Mouse (Mus musculus) thymus, postnatal 25 days (tissue): ENCODE data around the gene Entpd2.
"Not testable (repeated sequence)": the region's sequence is repeated elsewhere in the genome, so short reads cannot be mapped to it uniquely, and the experiment has no call there.

ENCODE experiments used
- DNase-seq: peaks from one replicate; pipeline ENCODE4 v3.0.0; 2022

The Entpd2 gene

DNA sequence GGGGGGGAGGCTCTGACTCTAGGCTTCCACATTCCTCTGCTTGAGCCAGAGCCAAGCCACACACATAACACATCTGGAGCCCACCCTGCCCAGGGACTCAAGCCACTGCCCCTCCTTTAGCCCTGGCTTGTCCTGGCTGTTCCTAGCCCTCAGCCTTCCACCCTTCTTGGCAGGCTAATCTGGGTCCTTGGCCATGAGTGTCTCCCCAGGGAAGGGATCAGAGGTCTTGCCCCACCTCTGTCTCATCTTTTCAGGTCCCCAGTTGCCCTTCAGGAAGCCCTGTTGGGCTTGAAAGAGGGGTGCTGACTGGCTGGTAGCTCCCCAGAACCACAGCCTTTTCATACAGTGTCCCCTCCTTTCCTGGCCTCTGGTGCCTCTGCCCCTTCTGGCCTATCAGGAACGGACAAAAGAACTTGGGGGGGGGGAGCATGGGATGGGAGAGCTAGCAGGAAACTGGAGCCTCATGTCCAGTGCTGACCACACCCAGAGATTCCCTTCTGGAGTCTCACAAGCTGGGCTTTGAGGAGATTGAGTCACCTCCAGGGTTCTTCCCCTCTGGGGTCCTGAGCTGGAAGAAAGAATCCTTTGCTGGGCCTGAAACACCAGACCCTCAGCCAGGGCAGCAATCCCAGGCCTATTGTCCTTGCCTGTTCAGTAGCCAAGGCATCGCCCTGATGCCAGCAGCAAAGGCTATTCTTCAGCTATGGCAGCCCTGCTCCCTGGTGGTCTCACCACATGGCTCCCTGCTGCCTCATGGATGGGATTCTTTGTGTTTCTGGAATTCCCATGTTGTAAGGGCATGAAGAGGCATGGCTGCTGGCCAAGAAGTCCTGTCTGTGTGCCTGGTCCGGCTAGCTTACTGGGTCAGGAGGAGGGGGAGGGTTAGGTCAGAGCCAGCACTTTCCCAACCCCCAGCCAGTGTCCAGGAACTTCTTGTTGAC, 1.1 kb upstream of the Entpd2 start:
- DNase-seq, result no peak

GRCm38 (mm10) chr2:25396597-25396983, 916 bp downstream of the Entpd2 start:
- DNase-seq, result no peak

GRCm38 (mm10) chr2:25397010-25397409, 1.3 kb downstream of the Entpd2 start:
- DNase-seq, result no peak

DNA sequence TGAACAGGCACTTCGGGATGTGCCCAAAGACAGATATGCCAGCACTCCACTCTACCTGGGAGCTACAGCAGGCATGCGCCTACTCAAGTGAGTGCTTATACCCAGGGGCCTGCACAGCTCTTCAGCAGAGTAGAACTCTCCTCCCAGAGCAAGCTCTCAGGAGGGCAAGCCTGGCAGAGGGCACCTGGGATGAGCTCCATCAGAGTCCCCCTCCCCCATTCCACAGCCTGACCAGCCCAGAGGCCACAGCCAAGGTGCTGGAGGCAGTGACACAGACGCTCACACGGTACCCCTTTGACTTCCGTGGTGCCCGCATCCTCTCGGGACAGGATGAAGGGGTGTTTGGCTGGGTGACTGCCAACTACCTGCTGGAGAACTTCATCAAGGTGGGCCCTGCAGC, 2.4 kb downstream of the Entpd2 start:
- no peak for DNase-seq

DNA sequence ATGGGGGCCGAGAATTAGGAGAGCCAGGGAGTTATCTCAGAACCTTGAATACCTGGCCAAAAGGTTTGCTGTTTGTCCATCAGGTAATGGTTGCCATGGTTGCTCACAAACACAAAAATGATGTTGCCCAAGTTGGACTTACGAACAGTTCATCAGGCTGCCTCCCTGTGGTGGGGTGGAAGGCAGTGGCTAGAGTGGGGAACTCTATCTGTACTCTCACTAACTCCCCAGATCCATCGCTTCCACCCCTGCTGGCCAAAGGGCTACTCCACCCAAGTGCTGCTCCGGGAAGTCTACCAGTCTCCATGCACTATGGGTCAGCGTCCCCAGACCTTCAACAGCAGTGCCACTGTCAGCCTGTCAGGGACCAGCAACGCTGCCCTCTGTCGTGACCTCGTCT, 3.4 kb downstream of the Entpd2 start, which contains the start of gene Npdc1:
Npdc1 (plus strand) TSS at position 301 of the 400 bp plus-strand sequence.
- DNase-seq, result no peak

- no peak for DNase-seq
Observed at GRCm38 (mm10) chr2:25400291-25400690, 4.6 kb downstream of the Entpd2 start.

- DNase-seq, result peak; percentile 40
Observed at GRCm38 (mm10) chr2:25400764-25401163, 5.1 kb downstream of the Entpd2 start.

DNA sequence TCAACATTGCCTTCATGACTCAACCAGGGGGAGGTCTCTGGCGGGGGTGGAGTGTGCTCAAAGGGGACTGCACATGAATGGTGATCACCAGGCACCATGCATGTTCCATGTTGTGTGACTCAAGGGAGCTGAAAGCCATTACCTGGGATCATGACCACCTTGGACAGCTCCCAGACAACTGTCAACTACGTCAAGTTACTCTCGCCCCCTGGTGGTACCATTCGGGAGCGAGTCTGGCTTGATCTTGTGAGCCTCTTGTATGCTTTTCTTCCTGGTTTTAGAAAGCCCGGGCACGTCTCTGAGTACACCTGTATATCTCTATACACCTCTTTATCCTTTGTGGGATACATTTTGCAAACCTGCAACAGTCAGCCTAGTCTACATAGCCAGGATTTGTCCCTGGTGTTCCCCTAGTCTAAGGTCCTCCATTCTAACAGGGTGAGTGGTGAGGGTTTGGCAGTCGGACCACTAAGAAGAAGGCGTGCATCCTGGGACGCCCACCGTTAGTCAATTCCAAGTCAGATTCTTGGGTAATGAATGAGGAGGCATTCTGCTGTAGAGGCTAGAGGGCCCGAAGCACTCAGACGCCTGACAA, 6.8 kb downstream of the Entpd2 start:
- peak; percentile 83 for DNase-seq

GRCm38 (mm10) chr2:25402972-25403601, 7.4 kb downstream of the Entpd2 start:
- peak; percentile 35 for DNase-seq

- DNase-seq, result no peak
Observed at GRCm38 (mm10) chr2:25403994-25404393, 8.3 kb downstream of the Entpd2 start.

DNA sequence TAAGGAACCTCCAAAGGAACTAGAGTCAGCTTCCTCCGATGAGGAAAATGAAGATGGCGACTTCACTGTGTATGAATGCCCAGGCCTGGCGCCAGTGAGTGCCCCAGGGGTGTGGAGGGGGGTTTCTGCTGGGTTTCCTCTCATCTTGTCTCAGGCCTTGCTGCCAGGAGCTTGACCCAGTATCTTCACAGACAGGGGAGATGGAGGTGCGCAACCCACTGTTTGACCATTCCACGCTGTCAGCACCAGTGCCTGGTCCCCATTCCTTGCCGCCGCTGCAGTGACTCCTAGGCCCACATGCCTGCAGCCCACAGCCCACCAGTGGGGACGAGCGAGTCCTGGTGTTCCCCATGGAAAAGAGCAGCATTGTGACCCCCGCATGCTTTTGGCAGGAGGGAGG, 13.2 kb downstream of the Entpd2 start:
- DNase-seq, result no peak

DNA sequence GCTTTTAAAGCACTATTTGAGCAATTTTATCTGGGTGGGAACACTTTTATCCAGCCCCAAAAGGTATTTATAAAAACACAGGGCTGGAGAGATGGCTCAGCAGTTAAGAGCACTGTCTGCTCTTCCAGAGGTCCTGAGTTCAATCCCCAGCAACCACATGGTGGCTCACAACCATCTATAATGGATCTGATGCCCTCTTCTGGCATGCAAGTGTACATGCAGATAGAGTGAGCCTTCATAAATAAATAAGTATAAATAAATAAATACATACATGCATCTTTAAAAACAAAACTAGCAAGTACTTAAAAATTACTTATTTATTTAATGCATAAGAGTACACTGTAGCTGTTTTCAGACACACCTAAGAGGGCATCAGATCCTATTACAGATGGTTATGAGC, 17.8 kb downstream of the Entpd2 start:
- not testable (repeated sequence) for DNase-seq

DNA sequence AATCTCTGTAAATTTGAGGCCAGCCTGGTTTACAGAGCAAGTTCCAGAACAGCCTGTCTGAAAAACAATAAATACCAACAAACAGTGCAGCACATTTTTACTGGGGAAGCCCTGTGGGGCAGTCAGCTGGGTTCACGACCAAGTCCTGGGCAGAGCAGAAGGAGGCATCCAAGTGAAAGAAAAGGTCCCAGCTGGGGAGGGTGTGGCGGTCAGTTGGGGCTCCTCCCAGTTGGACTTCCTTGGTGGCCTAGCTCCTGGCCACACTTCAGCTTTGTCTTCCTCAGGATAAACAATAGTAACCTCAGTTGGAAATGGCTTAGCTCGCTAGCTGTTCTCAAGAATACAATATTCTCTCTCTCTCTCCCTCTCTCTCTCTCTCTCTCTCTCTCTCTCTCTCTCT, 21.8 kb downstream of the Entpd2 start:
- DNase-seq, result no peak

DNA sequence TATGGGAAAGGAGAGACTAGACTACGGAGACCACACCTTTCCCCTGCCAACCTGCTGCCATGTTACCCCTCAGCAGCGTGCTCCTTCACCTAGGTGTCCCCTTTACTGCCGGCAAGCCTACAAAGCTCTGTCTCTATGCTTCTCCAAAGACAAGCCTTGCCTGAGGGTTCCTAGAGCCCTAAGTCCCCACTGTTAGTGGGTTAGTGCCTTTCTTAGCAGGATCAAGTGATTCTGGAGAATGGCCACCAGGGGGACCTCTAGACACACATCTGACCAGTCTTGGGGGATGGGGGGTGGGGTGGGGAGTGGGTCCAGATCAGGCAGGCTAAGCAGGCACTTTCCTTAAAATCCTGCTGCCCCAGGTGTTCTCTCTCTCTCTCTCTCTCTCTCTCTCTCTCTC, 26.2 kb downstream of the Entpd2 start:
- DNase-seq, result peak; percentile 63

- peak; percentile 44 for DNase-seq
Observed at GRCm38 (mm10) chr2:25422587-25423410, 27.1 kb downstream of the Entpd2 start, which contains the start of gene Fut7. Fut7 (plus strand) TSS chr2:25423267.

DNA sequence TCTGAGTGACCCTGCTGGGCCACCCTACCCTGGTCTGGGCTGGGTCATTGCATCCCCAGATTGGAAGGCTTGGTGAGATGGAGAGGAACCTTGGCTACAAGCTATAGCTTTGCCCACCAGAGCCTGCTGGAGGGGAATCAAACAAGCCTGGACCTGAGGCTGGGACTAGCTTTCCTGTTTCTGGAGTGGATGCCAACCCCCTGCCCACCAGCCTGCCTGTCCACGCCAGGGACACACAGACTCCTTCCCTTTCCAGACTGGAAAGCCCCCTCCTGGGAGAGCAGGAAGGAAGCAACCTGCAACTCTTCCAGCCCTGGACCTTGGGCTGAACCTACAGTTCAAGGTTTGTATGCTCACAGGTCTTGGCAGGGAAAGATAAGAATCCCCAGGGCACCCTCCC, 28.0 kb downstream of the Entpd2 start:
- DNase-seq, result no peak

DNA sequence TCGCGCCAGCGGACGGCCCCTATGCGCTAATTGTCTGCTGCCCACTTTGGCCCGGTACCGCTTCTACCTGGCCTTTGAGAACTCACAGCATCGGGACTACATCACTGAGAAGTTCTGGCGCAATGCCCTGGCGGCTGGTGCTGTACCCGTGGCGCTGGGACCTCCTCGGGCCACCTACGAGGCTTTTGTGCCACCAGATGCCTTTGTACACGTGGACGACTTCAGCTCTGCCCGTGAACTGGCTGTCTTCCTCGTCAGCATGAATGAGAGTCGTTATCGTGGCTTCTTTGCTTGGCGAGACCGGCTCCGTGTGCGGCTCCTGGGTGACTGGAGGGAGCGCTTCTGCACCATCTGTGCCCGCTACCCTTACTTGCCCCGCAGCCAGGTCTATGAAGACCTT, 29.8 kb downstream of the Entpd2 start:
- no peak for DNase-seq

- DNase-seq, result peak; percentile 65
Observed at GRCm38 (mm10) chr2:25426721-25427191, 31.1 kb downstream of the Entpd2 start.

- no peak for DNase-seq
Observed at GRCm38 (mm10) chr2:25427256-25427655, 31.6 kb downstream of the Entpd2 start.

GRCm38 (mm10) chr2:25428442-25429236, 33.0 kb downstream of the Entpd2 start, which contains the start of gene Abca2:
Abca2 (plus strand) TSS chr2:25428703.
- peak; percentile 96 for DNase-seq

DNA sequence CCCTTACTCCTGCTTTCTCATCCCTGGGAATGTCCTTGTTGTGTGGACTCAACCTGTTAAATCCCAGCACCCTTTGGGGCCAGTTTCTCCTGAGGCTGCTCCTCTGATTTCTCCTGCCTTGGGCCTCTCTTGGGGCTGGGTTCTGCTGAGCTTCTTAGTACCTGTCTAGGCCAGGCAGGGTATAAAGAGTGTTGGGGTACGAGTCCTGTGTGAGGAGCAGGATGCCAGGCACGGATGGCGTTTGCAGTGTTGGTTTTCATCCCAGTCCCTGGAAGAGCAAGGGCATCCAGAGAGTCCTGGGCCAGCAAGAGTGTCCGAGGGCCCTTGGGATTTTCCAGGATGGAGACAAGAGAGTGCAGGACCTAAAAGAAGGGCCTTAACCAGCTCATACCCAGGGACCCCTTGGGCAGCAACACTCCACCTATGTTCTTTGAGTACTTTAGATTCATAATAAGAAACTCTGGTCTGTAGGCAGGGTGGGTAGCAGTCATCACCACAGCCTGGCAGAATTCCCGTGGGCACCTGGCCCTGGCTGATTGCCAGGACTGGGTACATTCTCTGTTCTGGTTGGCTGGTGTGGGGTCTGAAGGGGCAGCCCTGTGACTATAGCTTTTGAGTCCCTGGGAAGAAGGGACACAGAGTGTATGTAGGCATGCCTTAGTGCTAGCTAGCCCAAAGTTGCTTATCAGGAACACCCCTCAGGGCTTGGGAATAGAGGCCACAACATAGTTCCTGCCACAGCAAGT, 33.9 kb downstream of the Entpd2 start:
- no peak for DNase-seq
